Mouse (Mus musculus): ENCODE results near the gene Amigo1.

DNA sequence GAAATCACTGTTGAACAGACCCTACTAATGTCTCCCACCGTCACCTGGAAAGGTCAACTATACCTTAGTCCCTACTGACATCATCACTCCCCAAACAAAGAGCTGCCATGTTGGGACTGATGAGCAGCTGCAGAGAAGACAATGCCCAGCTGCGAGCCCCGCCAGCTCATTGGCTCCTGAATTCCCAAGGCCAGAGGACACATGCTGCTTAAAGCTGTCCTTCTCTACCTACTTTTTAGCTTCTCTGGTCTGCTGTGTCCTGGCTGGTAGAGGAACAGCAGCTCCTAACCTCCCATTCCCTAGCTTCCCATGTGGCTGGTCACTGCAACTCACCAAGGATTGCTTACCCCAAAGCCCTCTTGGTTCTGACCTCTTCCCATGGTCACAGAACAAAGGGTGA is 33.8 kb upstream of the Amigo1 start:
- TF ChIP-seq CTCF (conservative IDR thresholded peaks at IDR 0.05; ENCODE audit: low read length) (no peak), NANOG (IDR thresholded peaks at IDR 0.05; ENCODE audit: borderline replicate concordance, low read length) (no peak)
